In the genomic region with DNA sequence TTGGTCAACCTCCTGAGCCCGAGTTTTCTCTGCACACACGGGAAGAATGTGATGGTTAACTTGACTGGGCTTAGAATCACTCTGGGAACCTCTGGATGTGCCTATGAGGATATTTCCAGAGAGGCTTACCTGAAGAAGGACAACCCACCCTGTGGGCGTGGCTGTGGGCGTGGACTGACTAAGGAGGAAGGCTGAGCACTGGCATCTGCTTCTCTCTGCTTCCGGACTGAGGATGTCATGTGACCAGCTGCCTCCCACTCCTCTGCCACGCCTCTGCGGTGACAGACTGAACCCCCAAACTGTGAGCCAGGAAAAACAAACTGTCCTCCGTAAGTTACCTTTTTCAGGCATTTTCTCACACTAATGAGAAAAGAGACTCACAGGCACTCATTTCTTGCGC, we compare ENCODE assay signal across 8 mouse cellular contexts. TPM values are rescaled to one million over a fixed set of nuclear protein-coding genes. Genes with fewer than 3 reads are reported as not detected.
A peak's percentile ranks its signal among the peaks of the same experiment; 100 is the strongest.
DNase-seq lines count a peak whose midpoint lies in the region; ATAC-seq and TF ChIP-seq lines count a peak whose summit lies in the region.

No protein-coding gene starts in this region.

- H3K9me3 ChIP-seq in hindbrain, embryonic 12.5 days (replicated peaks): no peaks in the 10 kb centered on the region
- H3K9me3 ChIP-seq in limb, embryonic 13.5 days: 0 out of 2 replicates have a peak, but pooled peaks cover 4% of the 10 kb centered on the region
- H3K9me3 ChIP-seq in midbrain, embryonic 16.5 days (replicated peaks; ENCODE audit: control insufficient read depth, low read length, poor library complexity, severe bottlenecking): no peaks in the 10 kb centered on the region

- no peaks in the 10 kb centered on the region for H3K27me3 ChIP-seq in cerebellum, adult 2 months (ENCODE audit: control insufficient read depth, insufficient read depth, low read length)
- no peaks in the 10 kb centered on the region; the same call in 1 of the 2 replicates for H3K27me3 ChIP-seq in hindbrain, embryonic 12.5 days
- 0 out of 2 replicates have a peak, but pooled peaks cover 3% of the 10 kb centered on the region for H3K27me3 ChIP-seq in limb, embryonic 13.5 days
- H3K27me3 ChIP-seq in midbrain, embryonic 16.5 days (ENCODE audit: control insufficient read depth, insufficient read depth, low read depth, low read length): no peaks in the 10 kb centered on the region

- peak; percentile 34 to 47 for DNase-seq in cerebellum, adult 2 months
- no peak for DNase-seq in cerebellum, adult 11 months
- peak; percentile 67 for DNase-seq in c-Kit-positive CD71-positive TER-119-positive erythroid progenitor cells, embryonic 14.5 days (ENCODE audit: low spot score)
- DNase-seq in layer of hippocampus, adult 8-10 months (ENCODE audit: low spot score in 2 of 2): no peak
- no peak for DNase-seq in right cerebral cortex, adult 18-20 months

- WGBS in cerebellum, adult 2 months: 26% methylated on average over 9 of the region's 9 CpGs
- 20% methylated on average over 9 of the region's 9 CpGs for WGBS in hindbrain, embryonic 12.5 days
- 18% methylated on average over 9 of the region's 9 CpGs for WGBS in limb, embryonic 13.5 days
- WGBS in midbrain, embryonic 16.5 days: 17% methylated on average over 9 of the region's 9 CpGs

- no peaks in the 10 kb centered on the region; the same call in 1 of the 2 replicates for H3K4me1 ChIP-seq in cerebellum, adult 2 months (ENCODE audit: control insufficient read depth, insufficient read depth, low read length)
- H3K4me1 ChIP-seq in hindbrain, embryonic 12.5 days: no peaks in the 10 kb centered on the region
- H3K4me1 ChIP-seq in limb, embryonic 13.5 days: peaks cover 4% of the 10 kb centered on the region
- no peaks in the 10 kb centered on the region for H3K4me1 ChIP-seq in midbrain, embryonic 16.5 days (ENCODE audit: control insufficient read depth, insufficient read depth, low read length)

- no peaks in the 10 kb centered on the region for H3K36me3 ChIP-seq in hindbrain, embryonic 12.5 days
- no peaks in the 10 kb centered on the region for H3K36me3 ChIP-seq in limb, embryonic 13.5 days
- H3K36me3 ChIP-seq in midbrain, embryonic 16.5 days (ENCODE audit: control insufficient read depth, insufficient read depth, low read length): no peaks in the 10 kb centered on the region

- no peak for TF ChIP-seq POLR2A in cerebellum, adult 2 months (IDR thresholded peaks at IDR 0.05; ENCODE audit: borderline replicate concordance, insufficient read depth, low read length)

- ATAC-seq in hindbrain, embryonic 12.5 days (ENCODE audit: low FRiP score): no peak
- ATAC-seq in limb, embryonic 13.5 days (ENCODE audit: low FRiP score, low read depth): no peak
- ATAC-seq in midbrain, embryonic 16.5 days: no peak

- no peak overlapping the region for H3K9ac ChIP-seq in hindbrain, embryonic 12.5 days
- no peak overlapping the region for H3K9ac ChIP-seq in limb, embryonic 13.5 days
- no peak overlapping the region for H3K9ac ChIP-seq in midbrain, embryonic 16.5 days (ENCODE audit: low read depth, low read length)

- H3K4me3 ChIP-seq in cerebellum, adult 2 months (replicated peaks; ENCODE audit: insufficient read depth, low read depth, low read length): peak overlapping the region; percentile 39
- no peak overlapping the region for H3K4me3 ChIP-seq in hindbrain, embryonic 12.5 days
- peak overlapping the region; percentile 5; the same call in 1 of the 2 replicates for H3K4me3 ChIP-seq in limb, embryonic 13.5 days
- peak overlapping the region; percentile 11; the same call in 1 of the 2 replicates for H3K4me3 ChIP-seq in midbrain, embryonic 16.5 days (ENCODE audit: low read depth, low read length)

- TF ChIP-seq CTCF in cerebellum, adult 2 months (IDR thresholded peaks at IDR 0.05; ENCODE audit: borderline replicate concordance, insufficient read depth, low read depth, low read length): no peak

- H3K4me2 ChIP-seq in hindbrain, embryonic 12.5 days (replicated peaks): peak overlapping the region; percentile 33
- H3K4me2 ChIP-seq in limb, embryonic 13.5 days (replicated peaks): peak overlapping the region; percentile 35
- H3K4me2 ChIP-seq in midbrain, embryonic 16.5 days (ENCODE audit: low read length): peak overlapping the region; percentile 28

- no peak overlapping the region for H3K27ac ChIP-seq in cerebellum, adult 2 months (ENCODE audit: insufficient read depth, low read length)
- H3K27ac ChIP-seq in hindbrain, embryonic 12.5 days: no peak overlapping the region
- no peak overlapping the region for H3K27ac ChIP-seq in limb, embryonic 13.5 days
- no peak overlapping the region for H3K27ac ChIP-seq in midbrain, embryonic 16.5 days (ENCODE audit: low read length)

RNA-seq across cellular contexts. Expression of gene Asprv1, which starts 33.3 kb away (rescaled TPM):
- 2.1 and 2.5 TPM in 2 replicates for polyA plus RNA-seq in cerebellum, adult 2 months (2012; rRNA removed)
- 0.39 and 0.67 TPM in 2 replicates for polyA plus RNA-seq in hindbrain, embryonic 12.5 days (2016; fragmentation: Nextera tagmentation; extraction: Ambion mirVana)
- polyA plus RNA-seq in limb, embryonic 13.5 days (2015; fragmentation: Nextera tagmentation; extraction: Ambion mirVana): 3.8 and 4.6 TPM in 2 replicates
- polyA plus RNA-seq in midbrain, embryonic 16.5 days (2015; fragmentation: Nextera tagmentation; extraction: Ambion mirVana): 0.45 and 0.62 TPM in 2 replicates
- 1 to 10 TPM in 3 of 4 experiments, under 1 TPM in 1; 0.80 to 2.1 (median 1.8) TPM for total RNA-seq in layer of hippocampus, adult 8-10 months (2022)

Comparison
In these comparisons a context has a peak if more than half of its experiments do, and no peak if none do; other contexts are left out.
1. DNase-seq: peak in cerebellum, adult 2 months (2 of 2) and c-Kit-positive CD71-positive TER-119-positive erythroid progenitor cells, embryonic 14.5 days (single experiment); none in cerebellum, adult 11 months (single experiment), layer of hippocampus, adult 8-10 months (0 of 2) and right cerebral cortex, adult 18-20 months (single experiment).
2. Peak in every context shown above with its lines, with median percentiles within 50 percentile points of each other: H3K4me2 ChIP-seq.